Mouse (Mus musculus): ENCODE results near the gene Slamf6.

DNA sequence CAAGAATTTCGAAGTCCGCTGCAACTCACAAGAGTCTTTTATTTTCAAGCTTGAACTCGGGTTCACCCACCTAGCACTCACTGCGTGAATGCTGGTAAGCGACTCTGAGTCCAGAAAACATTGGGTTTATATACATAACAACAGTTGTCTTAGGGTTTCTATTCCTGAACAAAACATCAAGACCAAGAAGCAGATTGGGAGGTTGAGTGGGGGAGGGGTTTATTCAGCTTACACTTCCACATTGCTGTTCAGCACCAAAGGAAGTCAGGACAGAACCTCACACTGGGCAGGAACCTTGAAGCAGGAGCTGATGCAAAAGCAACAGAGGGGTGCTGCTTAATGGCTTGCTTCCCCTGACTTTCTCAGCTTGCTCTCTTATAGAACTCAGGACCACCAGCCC lies 43.4 kb downstream of the Slamf6 start:
- TF ChIP-seq CTCF (IDR thresholded peaks at IDR 0.05; ENCODE audit: low read depth) (no peak), EP300 (optimal IDR thresholded peaks at IDR 0.05) (no peak)
